Mouse (Mus musculus): Measurements from ENCODE around the gene Gpatch2. TPM values are rescaled to one million over a fixed set of nuclear protein-coding genes. Genes with fewer than 3 reads are reported as not detected.

The Gpatch2 gene
- polyA plus RNA-seq (2015; fragmentation: Nextera tagmentation; extraction: Ambion mirVana) = 19.5 and 19.8 TPM in 2 replicates

DNA sequence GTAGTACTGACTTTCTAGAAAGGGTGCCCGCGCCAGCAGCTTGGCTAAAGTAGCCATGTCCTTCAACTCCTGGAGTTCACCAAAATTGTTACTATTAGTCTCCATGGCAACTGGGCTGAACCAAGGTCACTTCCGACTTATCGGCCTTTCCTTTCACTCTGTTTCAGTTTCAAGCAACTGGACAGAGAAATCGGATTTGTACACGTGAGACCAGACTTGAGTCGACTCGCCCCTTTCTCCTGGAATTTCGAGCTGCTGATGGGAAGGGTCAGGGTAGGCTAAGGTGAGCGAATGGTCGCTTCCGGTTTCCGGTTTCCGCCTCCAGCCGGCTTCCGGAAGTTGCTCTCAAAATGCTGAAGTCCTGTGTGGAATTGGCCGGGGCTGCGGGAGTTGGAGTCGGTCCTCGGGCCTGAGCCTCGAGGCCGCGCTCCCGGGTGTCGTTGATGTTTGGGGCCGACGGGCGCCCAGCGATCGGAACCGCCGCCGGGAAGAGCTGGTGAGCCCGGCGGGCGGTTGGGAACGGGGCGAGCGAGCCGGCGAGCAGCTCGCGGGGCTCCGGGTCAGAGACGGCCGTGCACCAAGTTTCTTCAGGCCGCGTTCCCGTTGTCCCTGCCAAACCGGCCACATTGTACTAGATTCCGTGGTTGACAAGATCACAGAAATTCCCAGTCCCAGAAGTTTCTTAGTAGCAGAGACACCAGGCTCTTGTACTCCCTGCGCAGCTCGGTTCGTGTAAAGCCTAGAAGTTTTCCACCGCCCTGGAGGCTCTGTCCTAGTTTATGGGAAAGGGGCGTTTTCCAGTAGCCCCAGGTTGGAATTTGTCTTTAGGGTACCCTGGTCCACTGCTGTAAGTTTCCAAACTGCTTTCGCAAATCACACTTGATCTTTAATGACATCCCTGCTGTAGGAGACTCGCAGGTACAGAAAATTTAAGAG lies at the start of gene Gpatch2, which contains the start of gene Spata17:
TSS of gene Gpatch2 (plus strand) at position 328 of the 936 bp plus-strand sequence.
TSS of gene Spata17 (minus strand) at position 285 of the 936 bp plus-strand sequence.
- Histone ChIP-seq H3K4me2 (ENCODE audit: low read length) (peak within 1 kb of the TSS; percentile 93), H3K4me3 (ENCODE audit: low read depth, low read length) (peak within 1 kb of the TSS; percentile 62)

DNA sequence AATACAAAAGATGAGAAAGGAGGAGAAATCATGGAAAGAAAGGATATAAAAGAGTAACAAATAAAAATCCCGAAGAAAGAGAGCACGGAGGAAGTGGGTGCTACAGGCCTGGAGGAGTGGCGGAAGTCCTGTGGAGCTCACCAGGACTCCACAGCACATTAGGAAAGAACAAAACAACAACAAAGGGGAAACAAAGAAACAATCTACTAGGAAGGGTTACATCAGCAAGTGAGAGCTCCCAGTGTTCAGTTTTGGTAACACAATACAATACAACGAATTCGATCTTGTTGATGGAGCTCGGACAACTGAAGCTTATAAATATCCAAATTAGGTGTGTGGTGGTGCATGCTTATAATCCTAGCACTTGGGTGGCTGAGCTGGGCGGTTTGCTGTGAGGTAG lies 45.7 kb upstream of the Gpatch2 start:
- no peak overlapping the region for H3K4me3 ChIP-seq (ENCODE audit: low read depth, low read length)
- no peak overlapping the region for H3K4me2 ChIP-seq (ENCODE audit: low read length)
- no peaks in the 10 kb centered on the region for H3K4me1 ChIP-seq (ENCODE audit: control insufficient read depth, insufficient read depth, low read length)
- H3K36me3 ChIP-seq (ENCODE audit: control insufficient read depth, insufficient read depth, low read length) = no peaks in the 10 kb centered on the region
- H3K9ac ChIP-seq (ENCODE audit: low read depth, low read length) = no peak overlapping the region
- ATAC-seq = no peak
- no peak overlapping the region for H3K27ac ChIP-seq (ENCODE audit: low read length)
- H3K9me3 ChIP-seq (replicated peaks; ENCODE audit: control insufficient read depth, low read length, poor library complexity, severe bottlenecking) = 0 out of 2 replicates have a peak, but pooled peaks cover 2% of the 10 kb centered on the region
- 57% methylated on average over 7 of the region's 7 CpGs for WGBS
- H3K27me3 ChIP-seq (ENCODE audit: control insufficient read depth, insufficient read depth, low read depth, low read length) = no peaks in the 10 kb centered on the region

More for the DNA sequence above, at the start of gene Gpatch2, which contains the start of gene Spata17:
- 1% methylated on average over 58 of the region's 58 CpGs for WGBS
- Histone ChIP-seq H3K27me3 (ENCODE audit: control insufficient read depth, insufficient read depth, low read depth, low read length) (no peaks in the 10 kb centered on the region), H3K9me3 (replicated peaks; ENCODE audit: control insufficient read depth, low read length, poor library complexity, severe bottlenecking) (no peaks in the 10 kb centered on the region), H3K27ac (ENCODE audit: low read length) (peak within 1 kb of the TSS; percentile 85), H3K36me3 (ENCODE audit: control insufficient read depth, insufficient read depth, low read length) (no peaks in the 10 kb centered on the region), H3K4me1 (ENCODE audit: control insufficient read depth, insufficient read depth, low read length) (peaks cover 5% of the 10 kb centered on the region), H3K9ac (ENCODE audit: low read depth, low read length) (peak within 1 kb of the TSS; percentile 74)
- peak; percentile 92 for ATAC-seq

DNA sequence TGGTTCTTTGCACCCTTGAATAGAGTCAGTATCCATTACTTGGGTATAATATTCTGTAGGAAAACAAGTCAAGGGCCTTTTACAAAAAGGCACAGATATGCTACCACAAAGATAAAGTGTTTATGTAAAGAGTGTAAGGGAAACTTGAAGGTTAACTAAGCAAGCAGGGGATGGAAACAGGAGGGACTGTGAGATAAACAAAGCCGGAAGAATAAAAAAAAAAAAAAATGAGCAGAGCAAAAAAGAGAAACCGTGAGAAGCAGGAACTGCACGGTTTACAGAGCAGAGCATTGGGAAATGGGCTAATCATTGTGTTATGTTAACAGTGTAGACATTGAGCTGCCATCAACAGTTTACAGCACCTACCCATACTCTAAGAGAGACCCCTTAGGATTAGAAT lies 44.9 kb upstream of the Gpatch2 start:
- Histone ChIP-seq H3K36me3 (ENCODE audit: control insufficient read depth, insufficient read depth, low read length) (no peaks in the 10 kb centered on the region), H3K27ac (ENCODE audit: low read length) (no peak overlapping the region), H3K27me3 (ENCODE audit: control insufficient read depth, insufficient read depth, low read depth, low read length) (no peaks in the 10 kb centered on the region), H3K4me3 (ENCODE audit: low read depth, low read length) (no peak overlapping the region), H3K4me2 (ENCODE audit: low read length) (no peak overlapping the region), H3K9me3 (replicated peaks; ENCODE audit: control insufficient read depth, low read length, poor library complexity, severe bottlenecking) (0 out of 2 replicates have a peak, but pooled peaks cover 2% of the 10 kb centered on the region), H3K4me1 (ENCODE audit: control insufficient read depth, insufficient read depth, low read length) (no peaks in the 10 kb centered on the region), H3K9ac (ENCODE audit: low read depth, low read length) (no peak overlapping the region)
- WGBS = 71% methylated on average over 3 of the region's 3 CpGs
- ATAC-seq = no peak

DNA sequence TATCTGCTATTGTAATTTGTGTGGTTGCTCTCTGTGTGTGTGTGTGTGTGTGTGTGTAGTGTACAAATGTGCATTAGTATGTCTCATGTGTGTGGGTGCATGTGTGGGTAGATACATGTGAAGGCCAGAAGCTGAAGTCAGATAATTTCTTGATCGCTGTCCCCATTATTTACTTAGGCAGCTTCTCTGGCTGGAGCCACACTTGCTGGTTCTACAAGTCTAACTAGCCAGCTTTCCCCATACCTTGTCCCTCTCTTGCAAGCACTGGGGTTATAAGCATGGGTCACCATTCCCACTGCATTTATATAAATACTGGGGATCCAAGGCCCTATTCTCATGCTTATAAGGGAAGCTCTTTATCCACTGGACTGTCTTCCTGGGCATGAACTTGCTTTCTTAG lies 39.3 kb upstream of the Gpatch2 start:
- 96% methylated on average over 1 of the region's 1 CpGs for WGBS
- no peak overlapping the region for H3K4me3 ChIP-seq (ENCODE audit: low read depth, low read length)
- H3K9ac ChIP-seq (ENCODE audit: low read depth, low read length) = no peak overlapping the region
- H3K4me2 ChIP-seq (ENCODE audit: low read length) = no peak overlapping the region
- no peaks in the 10 kb centered on the region for H3K9me3 ChIP-seq (replicated peaks; ENCODE audit: control insufficient read depth, low read length, poor library complexity, severe bottlenecking)
- H3K27ac ChIP-seq (ENCODE audit: low read length) = no peak overlapping the region
- H3K27me3 ChIP-seq (ENCODE audit: control insufficient read depth, insufficient read depth, low read depth, low read length) = no peaks in the 10 kb centered on the region
- H3K36me3 ChIP-seq (ENCODE audit: control insufficient read depth, insufficient read depth, low read length) = no peaks in the 10 kb centered on the region
- no peak for ATAC-seq
- H3K4me1 ChIP-seq (ENCODE audit: control insufficient read depth, insufficient read depth, low read length) = no peaks in the 10 kb centered on the region

DNA sequence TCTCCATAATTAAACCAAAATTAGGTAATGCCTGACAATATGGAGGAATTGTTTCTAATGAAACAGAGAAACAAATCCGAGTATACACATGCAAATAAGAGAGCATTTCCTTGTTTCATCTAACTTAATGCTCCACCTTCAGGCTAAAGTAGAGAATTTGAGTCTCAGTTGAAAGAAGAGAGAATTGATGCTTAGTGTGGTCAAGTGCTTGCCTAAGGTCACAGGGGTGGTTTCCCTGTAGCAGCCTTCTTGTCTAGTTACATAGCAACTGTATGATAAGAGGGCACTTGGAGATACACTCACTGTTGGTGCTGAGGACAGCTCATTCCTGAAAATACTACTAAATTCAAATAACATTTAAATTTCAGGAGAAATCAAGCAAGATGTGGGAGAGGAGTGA lies 36.8 kb upstream of the Gpatch2 start:
- H3K36me3 ChIP-seq (ENCODE audit: control insufficient read depth, insufficient read depth, low read length) = no peaks in the 10 kb centered on the region
- ATAC-seq = no peak
- H3K27me3 ChIP-seq (ENCODE audit: control insufficient read depth, insufficient read depth, low read depth, low read length) = no peaks in the 10 kb centered on the region
- no peak overlapping the region for H3K4me3 ChIP-seq (ENCODE audit: low read depth, low read length)
- H3K9ac ChIP-seq (ENCODE audit: low read depth, low read length) = no peak overlapping the region
- WGBS = 65% methylated on average over 1 of the region's 1 CpGs
- no peak overlapping the region for H3K4me2 ChIP-seq (ENCODE audit: low read length)
- H3K4me1 ChIP-seq (ENCODE audit: control insufficient read depth, insufficient read depth, low read length) = no peaks in the 10 kb centered on the region
- no peaks in the 10 kb centered on the region for H3K9me3 ChIP-seq (replicated peaks; ENCODE audit: control insufficient read depth, low read length, poor library complexity, severe bottlenecking)
- H3K27ac ChIP-seq (ENCODE audit: low read length) = no peak overlapping the region

DNA sequence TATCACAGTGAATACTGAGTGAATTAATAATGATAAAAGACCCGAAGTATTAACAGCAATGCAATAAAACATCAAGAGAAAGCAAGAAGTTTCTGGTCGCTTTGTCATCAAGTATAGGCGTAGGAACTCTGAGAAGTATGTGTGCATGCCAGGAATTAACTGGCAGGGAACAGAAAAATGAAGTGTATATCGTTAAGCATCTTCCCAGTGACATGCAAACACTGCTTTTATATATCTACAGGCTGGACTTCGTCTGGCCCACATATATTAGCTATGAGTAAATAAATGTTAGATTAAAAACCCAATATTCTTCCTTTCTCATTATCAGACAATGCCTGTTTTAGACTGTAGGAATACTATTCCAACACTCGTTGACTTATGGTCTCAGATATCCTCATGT lies 9.8 kb upstream of the Gpatch2 start:
- ATAC-seq = no peak
- Histone ChIP-seq H3K9ac (ENCODE audit: low read depth, low read length) (no peak overlapping the region), H3K4me1 (ENCODE audit: control insufficient read depth, insufficient read depth, low read length) (no peaks in the 10 kb centered on the region), H3K4me2 (ENCODE audit: low read length) (no peak overlapping the region), H3K27me3 (ENCODE audit: control insufficient read depth, insufficient read depth, low read depth, low read length) (no peaks in the 10 kb centered on the region), H3K4me3 (ENCODE audit: low read depth, low read length) (no peak overlapping the region), H3K9me3 (replicated peaks; ENCODE audit: control insufficient read depth, low read length, poor library complexity, severe bottlenecking) (no peaks in the 10 kb centered on the region), H3K27ac (ENCODE audit: low read length) (no peak overlapping the region), H3K36me3 (ENCODE audit: control insufficient read depth, insufficient read depth, low read length) (no peaks in the 10 kb centered on the region)
- WGBS = 90% methylated on average over 6 of the region's 6 CpGs

DNA sequence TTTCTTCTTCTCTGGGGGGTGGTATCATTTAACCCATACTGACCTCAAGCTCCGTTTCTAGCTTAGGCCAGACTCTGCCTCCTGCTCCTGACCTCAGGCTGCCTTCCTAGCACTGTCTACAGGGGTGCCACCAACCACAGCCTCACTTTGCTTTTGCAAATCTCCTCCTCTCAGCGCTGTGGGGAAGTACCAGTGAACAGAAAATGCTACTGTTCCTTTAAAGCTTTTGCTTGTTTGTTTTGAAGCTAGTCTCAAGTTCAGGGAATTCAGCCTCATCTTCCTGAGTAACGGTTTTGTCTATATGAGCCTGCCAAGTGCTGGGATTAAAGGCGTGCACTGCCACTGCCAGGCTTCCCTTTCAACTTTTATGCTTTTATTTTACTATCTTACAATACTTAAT lies 5.8 kb upstream of the Gpatch2 start:
- Histone ChIP-seq H3K9ac (ENCODE audit: low read depth, low read length) (no peak overlapping the region), H3K36me3 (ENCODE audit: control insufficient read depth, insufficient read depth, low read length) (no peaks in the 10 kb centered on the region), H3K4me2 (ENCODE audit: low read length) (no peak overlapping the region), H3K4me1 (ENCODE audit: control insufficient read depth, insufficient read depth, low read length) (no peaks in the 10 kb centered on the region), H3K27me3 (ENCODE audit: control insufficient read depth, insufficient read depth, low read depth, low read length) (no peaks in the 10 kb centered on the region), H3K4me3 (ENCODE audit: low read depth, low read length) (no peak overlapping the region), H3K9me3 (replicated peaks; ENCODE audit: control insufficient read depth, low read length, poor library complexity, severe bottlenecking) (no peaks in the 10 kb centered on the region), H3K27ac (ENCODE audit: low read length) (no peak overlapping the region)
- ATAC-seq = no peak
- 46% methylated on average over 4 of the region's 4 CpGs for WGBS

DNA sequence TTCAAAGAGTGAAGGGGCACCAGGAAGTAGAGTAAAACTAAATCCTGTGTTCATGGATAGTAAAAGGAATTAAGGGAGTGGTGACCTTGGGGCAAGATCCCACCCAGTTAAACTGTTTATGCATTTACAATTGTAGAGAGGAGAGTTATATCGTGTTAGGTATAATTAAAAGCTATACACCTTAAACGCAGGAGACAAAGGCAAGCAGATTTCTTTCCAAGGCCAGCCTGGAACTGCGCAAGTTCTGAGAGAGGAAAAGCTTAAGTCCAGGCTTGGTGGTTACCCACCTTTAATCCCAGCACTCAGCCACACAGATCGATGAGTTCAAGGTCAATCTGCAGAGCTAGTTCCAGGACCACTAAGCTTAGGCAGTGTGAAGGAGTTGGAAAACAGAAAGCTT lies 4.6 kb upstream of the Gpatch2 start:
- Histone ChIP-seq H3K36me3 (ENCODE audit: control insufficient read depth, insufficient read depth, low read length) (no peaks in the 10 kb centered on the region), H3K27me3 (ENCODE audit: control insufficient read depth, insufficient read depth, low read depth, low read length) (no peaks in the 10 kb centered on the region), H3K4me1 (ENCODE audit: control insufficient read depth, insufficient read depth, low read length) (no peaks in the 10 kb centered on the region), H3K4me3 (ENCODE audit: low read depth, low read length) (no peak overlapping the region), H3K4me2 (ENCODE audit: low read length) (no peak overlapping the region), H3K9ac (ENCODE audit: low read depth, low read length) (no peak overlapping the region), H3K27ac (ENCODE audit: low read length) (no peak overlapping the region), H3K9me3 (replicated peaks; ENCODE audit: control insufficient read depth, low read length, poor library complexity, severe bottlenecking) (no peaks in the 10 kb centered on the region)
- ATAC-seq = no peak
- 92% methylated on average over 4 of the region's 4 CpGs for WGBS
